Mouse (Mus musculus): ENCODE data around the gene Cyp2j12. TPM values are rescaled to one million over a fixed set of nuclear protein-coding genes. Genes with fewer than 3 reads are reported as not detected.
A peak's percentile ranks its signal among the peaks of the same experiment; 100 is the strongest.
"Not testable (repeated sequence)": the region's sequence is repeated elsewhere in the genome, so short reads cannot be mapped to it uniquely, and the experiment has no call there.

Gene Cyp2j12
- total and polyA plus RNA-seq, 2 experiments = not detected

GRCm38 (mm10) chr4:96161575-96161974 lies 20.6 kb upstream of the Cyp2j12 start:
- TF ChIP-seq POLR2A (IDR thresholded peaks at IDR 0.05; ENCODE audit: extremely low read depth, insufficient read depth, low read length) (no peak), CTCF (IDR thresholded peaks at IDR 0.05; ENCODE audit: low read depth, low read length) (no peak)
- DNase-seq (ENCODE audit: extremely low read depth, low read depth, low spot score) = peak; percentile 13
- H3K27me3 ChIP-seq (ENCODE audit: control insufficient read depth, insufficient read depth, low read length) = no peaks in the 10 kb centered on the region

GRCm38 (mm10) chr4:96139226-96139625 lies 1.7 kb downstream of the Cyp2j12 start:
- H3K9ac ChIP-seq (ENCODE audit: low read depth, low read length) = no peak overlapping the region
- no peak for DNase-seq (ENCODE audit: extremely low read depth, low read depth, low spot score)
- H3K27ac ChIP-seq (replicated peaks; ENCODE audit: insufficient read depth, low read depth, low read length) = no peak overlapping the region
- 86% methylated on average over 1 of the region's 1 CpGs for WGBS
- H3K4me3 ChIP-seq (ENCODE audit: insufficient read depth, low read depth, low read length) = no peak overlapping the region
- TF ChIP-seq CTCF (IDR thresholded peaks at IDR 0.05; ENCODE audit: low read depth, low read length) (no peak), POLR2A (IDR thresholded peaks at IDR 0.05; ENCODE audit: extremely low read depth, insufficient read depth, low read length) (no peak)
- no peaks in the 10 kb centered on the region for H3K79me2 ChIP-seq (ENCODE audit: control insufficient read depth, insufficient read depth, low read length)
- no peaks in the 10 kb centered on the region for H3K27me3 ChIP-seq (ENCODE audit: control insufficient read depth, insufficient read depth, low read length)
- H3K4me1 ChIP-seq (ENCODE audit: control insufficient read depth, insufficient read depth, low read length) = no peaks in the 10 kb centered on the region
- no peaks in the 10 kb centered on the region for H3K36me3 ChIP-seq (ENCODE audit: control insufficient read depth, insufficient read depth, low read length)

More at GRCm38 (mm10) chr4:96161575-96161974, 20.6 kb upstream of the Cyp2j12 start:
- Histone ChIP-seq H3K79me2 (ENCODE audit: control insufficient read depth, insufficient read depth, low read length) (no peaks in the 10 kb centered on the region), H3K9ac (ENCODE audit: low read depth, low read length) (no peak overlapping the region), H3K36me3 (ENCODE audit: control insufficient read depth, insufficient read depth, low read length) (no peaks in the 10 kb centered on the region), H3K4me1 (ENCODE audit: control insufficient read depth, insufficient read depth, low read length) (no peaks in the 10 kb centered on the region), H3K27ac (replicated peaks; ENCODE audit: insufficient read depth, low read depth, low read length) (no peak overlapping the region), H3K4me3 (ENCODE audit: insufficient read depth, low read depth, low read length) (no peak overlapping the region)
- 65% methylated on average over 1 of the region's 1 CpGs for WGBS

GRCm38 (mm10) chr4:96134246-96134645 lies 6.7 kb downstream of the Cyp2j12 start:
- 75% methylated on average over 3 of the region's 3 CpGs for WGBS
- no peaks in the 10 kb centered on the region for H3K4me1 ChIP-seq (ENCODE audit: control insufficient read depth, insufficient read depth, low read length)
- H3K79me2 ChIP-seq (ENCODE audit: control insufficient read depth, insufficient read depth, low read length) = no peaks in the 10 kb centered on the region
- no peaks in the 10 kb centered on the region for H3K27me3 ChIP-seq (ENCODE audit: control insufficient read depth, insufficient read depth, low read length)
- no peak overlapping the region for H3K4me3 ChIP-seq (ENCODE audit: insufficient read depth, low read depth, low read length)
- TF ChIP-seq POLR2A (IDR thresholded peaks at IDR 0.05; ENCODE audit: extremely low read depth, insufficient read depth, low read length) = no peak
- no peak for TF ChIP-seq CTCF (IDR thresholded peaks at IDR 0.05; ENCODE audit: low read depth, low read length)
- no peaks in the 10 kb centered on the region for H3K36me3 ChIP-seq (ENCODE audit: control insufficient read depth, insufficient read depth, low read length)
- H3K27ac ChIP-seq (replicated peaks; ENCODE audit: insufficient read depth, low read depth, low read length) = no peak overlapping the region
- DNase-seq (ENCODE audit: extremely low read depth, low read depth, low spot score) = no peak
- no peak overlapping the region for H3K9ac ChIP-seq (ENCODE audit: low read depth, low read length)

GRCm38 (mm10) chr4:96096841-96097240 lies 44.1 kb downstream of the Cyp2j12 start:
- H3K27me3 ChIP-seq (ENCODE audit: control insufficient read depth, insufficient read depth, low read length) = no peaks in the 10 kb centered on the region
- H3K27ac ChIP-seq (replicated peaks; ENCODE audit: insufficient read depth, low read depth, low read length) = no peak overlapping the region
- no peaks in the 10 kb centered on the region for H3K4me1 ChIP-seq (ENCODE audit: control insufficient read depth, insufficient read depth, low read length)
- no peak for DNase-seq (ENCODE audit: extremely low read depth, low read depth, low spot score)
- TF ChIP-seq CTCF (IDR thresholded peaks at IDR 0.05; ENCODE audit: low read depth, low read length) (no peak), POLR2A (IDR thresholded peaks at IDR 0.05; ENCODE audit: extremely low read depth, insufficient read depth, low read length) (no peak)
- no peaks in the 10 kb centered on the region for H3K79me2 ChIP-seq (ENCODE audit: control insufficient read depth, insufficient read depth, low read length)
- H3K36me3 ChIP-seq (ENCODE audit: control insufficient read depth, insufficient read depth, low read length) = no peaks in the 10 kb centered on the region
- no peak overlapping the region for H3K9ac ChIP-seq (ENCODE audit: low read depth, low read length)
- WGBS = 57% methylated on average over 2 of the region's 2 CpGs
- H3K4me3 ChIP-seq (ENCODE audit: insufficient read depth, low read depth, low read length) = no peak overlapping the region

GRCm38 (mm10) chr4:96091869-96092268 lies 49.1 kb downstream of the Cyp2j12 start:
- Histone ChIP-seq H3K27me3 (ENCODE audit: control insufficient read depth, insufficient read depth, low read length) (no peaks in the 10 kb centered on the region), H3K4me1 (ENCODE audit: control insufficient read depth, insufficient read depth, low read length) (no peaks in the 10 kb centered on the region), H3K36me3 (ENCODE audit: control insufficient read depth, insufficient read depth, low read length) (no peaks in the 10 kb centered on the region), H3K4me3 (ENCODE audit: insufficient read depth, low read depth, low read length) (no peak overlapping the region), H3K79me2 (ENCODE audit: control insufficient read depth, insufficient read depth, low read length) (no peaks in the 10 kb centered on the region), H3K27ac (replicated peaks; ENCODE audit: insufficient read depth, low read depth, low read length) (no peak overlapping the region), H3K9ac (ENCODE audit: low read depth, low read length) (no peak overlapping the region)
- TF ChIP-seq POLR2A (IDR thresholded peaks at IDR 0.05; ENCODE audit: extremely low read depth, insufficient read depth, low read length) (no peak), CTCF (IDR thresholded peaks at IDR 0.05; ENCODE audit: low read depth, low read length) (no peak)
- no peak for DNase-seq (ENCODE audit: extremely low read depth, low read depth, low spot score)

- not testable (repeated sequence) for H3K4me1 ChIP-seq (ENCODE audit: control insufficient read depth, insufficient read depth, low read length); H3K79me2 ChIP-seq (ENCODE audit: control insufficient read depth, insufficient read depth, low read length); H3K27ac ChIP-seq (replicated peaks; ENCODE audit: insufficient read depth, low read depth, low read length); H3K36me3 ChIP-seq (ENCODE audit: control insufficient read depth, insufficient read depth, low read length); H3K27me3 ChIP-seq (ENCODE audit: control insufficient read depth, insufficient read depth, low read length); H3K4me3 ChIP-seq (ENCODE audit: insufficient read depth, low read depth, low read length); H3K9ac ChIP-seq (ENCODE audit: low read depth, low read length); DNase-seq (ENCODE audit: extremely low read depth, low read depth, low spot score)
- 45% methylated on average over 6 of the region's 6 CpGs for WGBS
Observed at GRCm38 (mm10) chr4:96089356-96090048, 51.5 kb downstream of the Cyp2j12 start.
